Mouse (Mus musculus) embryonic facial prominence, embryonic 12.5 days (tissue): ENCODE results near the gene Gstm3. TPM values are rescaled to one million over a fixed set of nuclear protein-coding genes. Genes with fewer than 3 reads are reported as not detected.
A peak's percentile ranks its signal among the peaks of the same experiment; 100 is the strongest.
"Not testable (repeated sequence)": the region's sequence is repeated elsewhere in the genome, so short reads cannot be mapped to it uniquely, and the experiment has no call there.

Source experiments
- ATAC-seq: fragments of 200-750 bp; cut with Nextera tagmentation; 2 replicates; pipeline ENCODE4 v1.8.0; 2017; ENCODE audit not compliant: insufficient number of reproducible peaks, insufficient read depth, low FRiP score, low TSS enrichment
- H3K27ac ChIP-seq: fragments of 300-500 bp; sonication (generic); 2 replicates; pipeline ENCODE4 v1.5.1; 2016; ENCODE audit warnings: mild to moderate bottlenecking
- H3K27me3 ChIP-seq: fragments of 300-500 bp; sonication (generic); 2 replicates; pipeline ENCODE4 v1.6.1; 2016; ENCODE audit warnings: mild to moderate bottlenecking, moderate library complexity
- H3K36me3 ChIP-seq: fragments of 300-500 bp; sonication (generic); 2 replicates; pipeline ENCODE4 v1.6.1; 2016; ENCODE audit warnings: mild to moderate bottlenecking
- H3K4me1 ChIP-seq: fragments of 300-500 bp; sonication (generic); 2 replicates; pipeline ENCODE4 v1.6.1; 2016
- H3K4me2 ChIP-seq: fragments of 300-500 bp; sonication (generic); replicated peaks from 2 replicates; pipeline ENCODE4 v1.6.1; 2016; ENCODE audit warnings: mild to moderate bottlenecking, moderate library complexity
- H3K4me3 ChIP-seq: fragments of 300-500 bp; sonication (generic); 2 replicates; pipeline ENCODE4 v1.5.1; 2016; ENCODE audit warnings: mild to moderate bottlenecking
- H3K9ac ChIP-seq: fragments of 300-500 bp; sonication (generic); 2 replicates; pipeline ENCODE4 v1.6.1; 2016; ENCODE audit warnings: mild to moderate bottlenecking, moderate library complexity
- H3K9me3 ChIP-seq: fragments of 300-500 bp; sonication (generic); 2 replicates; pipeline ENCODE4 v1.6.1; 2016; ENCODE audit warnings: mild to moderate bottlenecking, moderate library complexity
- WGBS: fragments of 180-500 bp; shearing (Covaris S2); methylation state at CpG from one replicate; pipeline ENCODE4 v1.1.7; 2016; 5-methylcytosine and 5-hydroxymethylcytosine counted together
- polyA plus RNA-seq: library from polyadenylated mRNA; unstranded; fragments of >200 nt; fragmentation: Nextera tagmentation; extraction: Ambion mirVana; gene quantifications from 2 replicates; pipeline ENCODE4 v1.2.1, GENCODE M21; 2016

Gstm3 gene
- polyA plus RNA-seq, result not detected in 2 replicates

GRCm38 (mm10) chr3:107968724-107969395 is at the start of gene Gstm3:
Gene Gstm3, minus strand, starts transcription at chr3:107969283.
- Histone ChIP-seq H3K4me3 (no peak within 1 kb of the TSS), H3K9me3 (no peaks in the 10 kb centered on the region), H3K36me3 (no peaks in the 10 kb centered on the region), H3K4me1 (no peaks in the 10 kb centered on the region), H3K9ac (no peak within 1 kb of the TSS), H3K27ac (no peak within 1 kb of the TSS), H3K27me3 (no peaks in the 10 kb centered on the region), H3K4me2 (no peak within 1 kb of the TSS)
- WGBS, result 64% methylated on average over 13 of the region's 13 CpGs
- ATAC-seq, result no peak

GRCm38 (mm10) chr3:108018190-108018820 is 49.2 kb upstream of the Gstm3 start:
- peak overlapping the region; percentile 72 for H3K4me2 ChIP-seq
- peak overlapping the region; percentile 44 for H3K4me3 ChIP-seq
- no peak for ATAC-seq
- H3K4me1 ChIP-seq, result peaks cover 14% of the 10 kb centered on the region
- 28% methylated on average over 14 of the region's 14 CpGs for WGBS
- H3K27ac ChIP-seq, result peak overlapping the region; percentile 48
- H3K9ac ChIP-seq, result no peak overlapping the region
- no peaks in the 10 kb centered on the region for H3K9me3 ChIP-seq
- no peaks in the 10 kb centered on the region for H3K27me3 ChIP-seq
- no peaks in the 10 kb centered on the region for H3K36me3 ChIP-seq

- Histone ChIP-seq H3K9me3 (no peaks in the 10 kb centered on the region), H3K9ac (peak within 1 kb of the TSS; percentile 30; the same call in 1 of the 2 replicates), H3K27me3 (no peaks in the 10 kb centered on the region), H3K4me3 (peak within 1 kb of the TSS; percentile 44), H3K36me3 (no peaks in the 10 kb centered on the region), H3K4me2 (peak within 1 kb of the TSS; percentile 72), H3K4me1 (peaks cover 14% of the 10 kb centered on the region), H3K27ac (peak within 1 kb of the TSS; percentile 89)
- WGBS, result 0% methylated on average over 31 of the region's 31 CpGs
- ATAC-seq, result peak; percentile 99
Measured at GRCm38 (mm10) chr3:108017473-108018189, 48.5 kb upstream of the Gstm3 start, which contains the start of gene Gstm1. Gene Gstm1, minus strand, starts transcription at chr3:108017973.

DNA sequence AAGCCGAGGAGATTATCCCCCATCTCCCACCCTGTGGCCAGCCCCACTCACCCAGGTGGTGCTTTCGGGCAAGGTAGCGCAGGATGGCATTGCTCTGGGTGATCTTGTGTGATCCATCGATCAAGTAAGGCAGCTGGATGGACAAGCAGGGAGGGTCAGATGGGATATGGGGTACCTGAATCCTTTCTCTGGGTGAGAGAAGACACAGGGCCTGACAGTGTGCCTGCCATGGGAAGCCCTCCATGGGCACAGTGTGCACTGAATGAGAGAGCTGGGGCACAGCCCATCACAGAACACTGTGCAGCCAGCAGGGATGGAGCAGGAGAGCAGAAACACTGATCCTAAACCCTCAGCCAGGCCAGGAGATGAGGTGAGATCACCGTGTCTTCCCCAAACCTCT is 47.4 kb upstream of the Gstm3 start:
- Histone ChIP-seq H3K4me2 (peak overlapping the region; percentile 72), H3K4me1 (peaks cover 14% of the 10 kb centered on the region)
- not testable (repeated sequence) for H3K27me3 ChIP-seq, H3K9ac ChIP-seq, H3K27ac ChIP-seq, H3K9me3 ChIP-seq, H3K36me3 ChIP-seq, H3K4me3 ChIP-seq, ATAC-seq
- 85% methylated on average over 5 of the region's 5 CpGs for WGBS

- ATAC-seq, result no peak
- Histone ChIP-seq H3K36me3 (no peaks in the 10 kb centered on the region), H3K27me3 (no peaks in the 10 kb centered on the region), H3K27ac (no peak overlapping the region), H3K4me3 (no peak overlapping the region), H3K9ac (no peak overlapping the region), H3K9me3 (no peaks in the 10 kb centered on the region), H3K4me2 (no peak overlapping the region), H3K4me1 (peaks cover 14% of the 10 kb centered on the region)
- 90% methylated on average over 2 of the region's 2 CpGs for WGBS
Measured at GRCm38 (mm10) chr3:108014974-108015346, 45.9 kb upstream of the Gstm3 start.

DNA sequence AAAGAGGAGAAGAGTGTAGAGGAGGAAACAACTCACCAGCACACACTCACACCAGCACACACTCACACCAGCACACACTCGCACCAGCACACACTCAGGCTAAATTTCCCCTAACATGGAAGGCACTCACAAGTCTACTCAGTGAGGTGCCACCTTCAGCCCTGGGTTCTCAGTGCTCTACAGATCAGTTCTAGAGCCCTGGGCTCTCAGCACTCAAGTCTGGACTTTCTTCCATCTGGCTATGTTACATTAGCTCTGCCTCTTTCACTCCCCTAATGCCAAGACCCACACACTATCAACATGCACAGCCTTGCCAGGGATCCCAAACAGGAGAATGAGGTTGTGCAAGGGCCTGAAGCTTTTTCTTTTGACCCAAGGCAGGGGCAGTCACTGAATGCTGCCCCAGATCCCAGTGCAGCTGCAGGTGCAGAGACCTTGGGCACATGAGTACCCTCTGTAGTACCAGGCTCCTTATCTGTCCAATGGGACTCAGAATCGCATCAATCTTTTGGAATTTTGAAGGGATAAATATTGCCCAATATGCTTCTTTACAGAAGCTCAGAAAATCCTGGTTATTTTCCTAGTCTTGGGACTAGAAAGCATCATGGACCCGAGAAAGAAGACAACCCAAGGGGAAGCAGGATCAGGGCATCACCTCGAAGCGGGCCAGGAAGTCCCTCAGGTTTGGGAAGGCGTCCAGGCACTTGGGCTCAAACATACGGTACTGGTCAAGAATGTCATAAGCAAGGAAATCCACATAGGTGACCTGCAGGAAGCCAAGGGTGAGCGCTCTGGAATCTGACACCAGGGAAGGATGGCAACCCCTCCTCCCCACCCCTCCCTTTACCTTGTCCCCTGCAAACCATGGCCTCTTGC is 45.3 kb upstream of the Gstm3 start:
- no peak for ATAC-seq
- H3K4me1 ChIP-seq, result peaks cover 14% of the 10 kb centered on the region
- no peaks in the 10 kb centered on the region for H3K27me3 ChIP-seq
- no peak overlapping the region for H3K9ac ChIP-seq
- 77% methylated on average over 8 of the region's 8 CpGs for WGBS
- H3K36me3 ChIP-seq, result no peaks in the 10 kb centered on the region
- no peak overlapping the region for H3K4me2 ChIP-seq
- H3K27ac ChIP-seq, result no peak overlapping the region
- H3K4me3 ChIP-seq, result no peak overlapping the region
- no peaks in the 10 kb centered on the region for H3K9me3 ChIP-seq

GRCm38 (mm10) chr3:108013331-108013871 is 44.3 kb upstream of the Gstm3 start:
- ATAC-seq, result no peak
- Histone ChIP-seq H3K36me3 (no peaks in the 10 kb centered on the region), H3K9ac (no peak overlapping the region), H3K4me3 (no peak overlapping the region), H3K9me3 (no peaks in the 10 kb centered on the region), H3K4me2 (no peak overlapping the region), H3K27ac (no peak overlapping the region), H3K27me3 (no peaks in the 10 kb centered on the region), H3K4me1 (peaks cover 11% of the 10 kb centered on the region)
- 86% methylated on average over 4 of the region's 4 CpGs for WGBS

DNA sequence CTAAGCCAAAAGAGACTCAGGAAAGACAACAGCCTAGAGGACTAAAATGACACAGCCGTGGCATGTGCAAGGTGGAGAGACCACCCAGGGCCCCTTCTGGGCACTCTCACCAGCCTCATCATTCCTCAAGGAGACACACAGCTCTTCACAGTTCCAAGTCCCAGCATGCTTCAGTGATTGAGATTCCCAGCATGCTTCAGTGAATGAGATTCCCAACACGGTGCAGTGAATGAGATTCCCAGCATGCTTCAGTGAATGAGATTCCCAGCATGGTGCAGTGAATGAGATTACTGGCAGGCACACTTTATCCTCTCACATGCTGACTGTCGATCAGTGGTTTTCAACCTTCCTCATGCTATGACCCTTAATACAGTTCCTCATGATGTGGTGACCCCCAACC is 42.5 kb upstream of the Gstm3 start:
- H3K4me1 ChIP-seq, result peaks cover 1% of the 10 kb centered on the region; the same call in 1 of the 2 replicates
- H3K9ac ChIP-seq, result no peak overlapping the region
- H3K36me3 ChIP-seq, result no peaks in the 10 kb centered on the region
- no peaks in the 10 kb centered on the region for H3K27me3 ChIP-seq
- WGBS, result 71% methylated on average over 3 of the region's 3 CpGs
- no peak overlapping the region for H3K27ac ChIP-seq
- no peak for ATAC-seq
- H3K4me2 ChIP-seq, result no peak overlapping the region
- H3K4me3 ChIP-seq, result no peak overlapping the region
- H3K9me3 ChIP-seq, result no peaks in the 10 kb centered on the region

DNA sequence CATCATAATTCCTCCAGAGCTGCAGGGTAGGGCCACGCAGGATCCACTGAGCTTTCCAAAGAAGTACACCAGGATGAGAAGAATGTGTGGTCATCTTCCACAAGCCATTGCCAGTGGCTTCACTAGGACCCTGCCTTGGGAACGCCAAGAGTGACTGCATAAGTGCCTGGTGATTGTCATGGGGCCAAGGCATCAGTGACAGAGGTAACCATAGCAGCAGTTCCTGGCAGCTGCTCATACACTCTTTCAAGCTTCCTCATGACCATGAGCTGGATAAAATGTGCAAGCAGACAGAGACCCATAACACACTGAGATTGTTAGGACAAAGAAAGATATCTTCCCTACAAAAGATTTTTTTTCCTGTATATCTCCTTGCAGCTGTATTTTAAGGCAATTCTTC is 41.2 kb upstream of the Gstm3 start:
- Histone ChIP-seq H3K4me3 (no peak overlapping the region), H3K36me3 (no peaks in the 10 kb centered on the region), H3K27ac (no peak overlapping the region), H3K9ac (no peak overlapping the region), H3K27me3 (no peaks in the 10 kb centered on the region), H3K4me1 (no peaks in the 10 kb centered on the region), H3K9me3 (no peaks in the 10 kb centered on the region), H3K4me2 (no peak overlapping the region)
- 73% methylated on average over 2 of the region's 2 CpGs for WGBS
- no peak for ATAC-seq

DNA sequence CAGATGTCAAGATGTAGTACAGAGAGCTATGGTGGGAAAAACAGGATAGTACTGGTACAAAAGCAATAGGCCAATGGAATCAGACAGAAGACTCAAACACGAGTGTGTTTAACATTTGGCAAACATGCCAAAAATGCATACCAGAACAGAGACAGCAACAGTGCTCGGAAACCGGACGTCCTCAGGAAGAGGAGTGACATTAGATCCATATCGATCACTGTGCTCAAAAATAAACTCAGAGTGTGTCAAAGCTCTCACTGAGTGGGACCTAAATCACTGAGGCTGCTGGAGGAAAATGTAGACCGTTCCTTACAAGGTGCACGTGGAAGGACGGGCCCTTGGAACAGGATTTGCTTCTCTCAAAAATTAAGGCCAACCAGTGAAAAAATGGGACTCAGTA is 32.9 kb upstream of the Gstm3 start:
- no peak overlapping the region for H3K9ac ChIP-seq
- 76% methylated on average over 8 of the region's 8 CpGs for WGBS
- no peaks in the 10 kb centered on the region for H3K27me3 ChIP-seq
- no peak for ATAC-seq
- no peak overlapping the region for H3K4me2 ChIP-seq
- H3K4me3 ChIP-seq, result no peak overlapping the region
- H3K9me3 ChIP-seq, result no peaks in the 10 kb centered on the region
- H3K4me1 ChIP-seq, result no peaks in the 10 kb centered on the region
- H3K27ac ChIP-seq, result no peak overlapping the region
- no peaks in the 10 kb centered on the region for H3K36me3 ChIP-seq

DNA sequence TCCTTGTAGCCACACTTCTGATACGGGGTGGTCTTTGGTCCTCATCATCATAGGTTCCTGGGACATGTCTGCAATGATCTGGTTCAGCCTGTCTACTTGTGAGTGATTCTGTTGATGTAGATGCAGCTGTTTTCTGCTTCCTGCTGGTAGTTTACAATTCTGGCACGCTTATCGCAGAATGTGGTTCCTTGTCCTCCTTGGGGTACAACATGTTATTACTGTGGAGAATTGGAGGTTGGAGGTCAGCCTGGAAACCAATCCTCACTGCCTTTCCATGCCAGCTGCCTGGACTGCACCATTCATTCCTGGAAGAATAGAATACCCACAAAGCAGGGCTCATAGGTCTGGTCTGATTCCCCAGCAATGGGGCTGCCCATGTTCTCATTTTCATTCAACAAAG is 30.4 kb upstream of the Gstm3 start:
- Histone ChIP-seq H3K27ac (no peak overlapping the region), H3K4me1 (no peaks in the 10 kb centered on the region), H3K4me2 (no peak overlapping the region), H3K9ac (no peak overlapping the region), H3K4me3 (no peak overlapping the region), H3K9me3 (no peaks in the 10 kb centered on the region), H3K27me3 (no peaks in the 10 kb centered on the region), H3K36me3 (no peaks in the 10 kb centered on the region)
- WGBS, result 81% methylated on average over 3 of the region's 3 CpGs
- no peak for ATAC-seq
